17 mouse cellular contexts compared by ENCODE assay signal in the genomic region with DNA sequence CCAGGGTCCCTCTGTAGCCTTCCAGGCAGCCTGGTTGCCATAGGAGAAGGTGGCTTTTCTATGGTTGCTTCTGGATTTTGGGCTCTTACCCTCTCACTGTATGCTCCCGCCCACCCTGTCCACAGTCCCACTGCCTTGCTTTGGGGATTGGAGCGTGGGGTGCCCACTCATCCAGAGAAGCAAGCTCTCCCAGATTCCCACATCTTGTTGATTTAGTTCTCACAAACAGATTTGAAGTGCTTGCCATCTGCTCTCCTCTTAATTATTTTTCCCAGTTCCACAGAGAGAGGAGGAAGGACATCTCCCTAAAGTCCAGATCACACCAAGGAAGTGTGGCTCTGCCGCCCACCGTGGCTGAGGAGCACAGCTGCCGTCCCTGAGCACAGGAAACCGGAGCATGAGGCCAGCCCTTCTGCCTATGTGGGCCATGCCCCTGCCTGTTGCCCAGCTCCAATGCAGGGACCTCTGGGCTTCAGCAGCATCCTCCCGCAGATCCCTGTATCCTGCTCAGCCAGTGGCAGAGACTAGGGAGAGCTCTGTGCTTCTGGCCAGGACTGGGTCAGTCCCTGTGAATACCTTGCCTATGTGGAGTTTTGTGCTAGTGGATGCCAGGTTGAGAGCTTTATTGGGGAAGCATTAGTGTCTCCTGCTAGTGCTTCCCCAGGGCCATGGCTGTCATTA.
DNase-seq lines count a peak whose midpoint lies in the region; ATAC-seq lines count a peak whose summit lies in the region.
"Had no signal": no experiment of that assay in that cellular context is flagged by ENCODE, and none has a peak within 500 bp of the region (broad histone marks: within the 10 kb centered on the region; RNA-seq: fewer than 3 reads in every experiment).

No protein-coding gene starts in this region.

- no peak overlapping the region for H3K9ac ChIP-seq in midbrain, embryonic 12.5 days (replicated peaks)
- H3K9ac ChIP-seq in midbrain, embryonic 14.5 days (replicated peaks; ENCODE audit: low read length), result no peak overlapping the region
- H3K9ac ChIP-seq: embryonic facial prominence, embryonic 12.5 days; limb, embryonic 15.5 days; stomach, embryonic 15.5 days had no signal

- DNase-seq in frontal cortex, adult 2 months (ENCODE audit: extremely low spot score in 1 of 2, low spot score in 1 of 2), result peak; percentile 50 to 77
- DNase-seq in frontal cortex, postnatal 10 days (ENCODE audit: low spot score in 2 of 2), result no peak
- no peak for DNase-seq in midbrain, embryonic 14.5 days
- DNase-seq in frontal cortex, postnatal 36 days (ENCODE audit: low spot score in 2 of 2), result peak; percentile 56 to 71
- peak; percentile 84 for DNase-seq in layer of hippocampus, adult 9-11 months
- DNase-seq in heart, postnatal 10 days, result no peak
- DNase-seq: adrenal gland, postnatal 25 days; gastrocnemius, postnatal 36 days; heart, postnatal 4 days; kidney, adult 11 months; lung, adult 18-20 months; thymus, postnatal 25 days had no signal

- 0 out of 2 replicates have a peak, but pooled peaks cover under 1% of the 10 kb centered on the region for H3K36me3 ChIP-seq in midbrain, embryonic 12.5 days
- H3K36me3 ChIP-seq in midbrain, embryonic 14.5 days (ENCODE audit: control insufficient read depth, insufficient read depth, low read length), result no peaks in the 10 kb centered on the region
- H3K36me3 ChIP-seq: embryonic facial prominence, embryonic 12.5 days; limb, embryonic 15.5 days; stomach, embryonic 15.5 days had no signal

- no peaks in the 10 kb centered on the region for H3K9me3 ChIP-seq in midbrain, embryonic 12.5 days
- H3K9me3 ChIP-seq in midbrain, embryonic 14.5 days (ENCODE audit: control insufficient read depth, low read length), result no peaks in the 10 kb centered on the region
- H3K9me3 ChIP-seq: embryonic facial prominence, embryonic 12.5 days; limb, embryonic 15.5 days; stomach, embryonic 15.5 days had no signal

- no peak overlapping the region for H3K4me3 ChIP-seq in midbrain, embryonic 12.5 days
- H3K4me3 ChIP-seq in midbrain, embryonic 14.5 days (replicated peaks; ENCODE audit: low read depth, low read length), result no peak overlapping the region
- H3K4me3 ChIP-seq: embryonic facial prominence, embryonic 12.5 days; limb, embryonic 15.5 days; stomach, embryonic 15.5 days had no signal

- intact Hi-C loops in heart, postnatal 10 days (cut with DNase I), result no loop called here

- H3K4me2 ChIP-seq in midbrain, embryonic 12.5 days (replicated peaks), result no peak overlapping the region
- no peak overlapping the region for H3K4me2 ChIP-seq in midbrain, embryonic 14.5 days (ENCODE audit: low read length)
- H3K4me2 ChIP-seq: embryonic facial prominence, embryonic 12.5 days; heart, embryonic 11.5 days; limb, embryonic 15.5 days; stomach, embryonic 15.5 days had no signal

- H3K27me3 ChIP-seq in midbrain, embryonic 12.5 days, result no peaks in the 10 kb centered on the region
- H3K27me3 ChIP-seq in midbrain, embryonic 14.5 days (ENCODE audit: control insufficient read depth, insufficient read depth, low read length), result no peaks in the 10 kb centered on the region
- H3K27me3 ChIP-seq: embryonic facial prominence, embryonic 12.5 days; limb, embryonic 15.5 days; stomach, embryonic 15.5 days had no signal

- ATAC-seq in midbrain, embryonic 12.5 days (ENCODE audit: low FRiP score, low read depth), result no peak
- ATAC-seq in midbrain, embryonic 14.5 days (ENCODE audit: low FRiP score, low TSS enrichment), result no peak

- peaks cover 27% of the 10 kb centered on the region for H3K4me1 ChIP-seq in midbrain, embryonic 12.5 days
- peaks cover 16% of the 10 kb centered on the region; the same call in 1 of the 2 replicates for H3K4me1 ChIP-seq in midbrain, embryonic 14.5 days (ENCODE audit: control insufficient read depth, insufficient read depth, low read length)
- H3K4me1 ChIP-seq: stomach, embryonic 15.5 days had no signal

- 75% methylated on average over 7 of the region's 7 CpGs for WGBS in midbrain, embryonic 12.5 days
- 84% methylated on average over 7 of the region's 7 CpGs for WGBS in midbrain, embryonic 14.5 days

- 0 out of 2 replicates have a peak overlapping the region, but pooled peaks have one; percentile 8 for H3K27ac ChIP-seq in midbrain, embryonic 12.5 days (replicated peaks)
- no peak overlapping the region; the same call in 1 of the 2 replicates for H3K27ac ChIP-seq in midbrain, embryonic 14.5 days (replicated peaks; ENCODE audit: low read depth, low read length)
- H3K27ac ChIP-seq: embryonic facial prominence, embryonic 12.5 days; limb, embryonic 15.5 days; stomach, embryonic 15.5 days had no signal

Comparison
In these comparisons a context has a peak if more than half of its experiments do, and no peak if none do; other contexts are left out.
1. DNase-seq: peak in frontal cortex, adult 2 months (2 of 2), frontal cortex, postnatal 36 days (2 of 2) and layer of hippocampus, adult 9-11 months (single experiment); none in frontal cortex, postnatal 10 days (0 of 2), midbrain, embryonic 14.5 days (single experiment) and heart, postnatal 10 days (0 of 2).